Mouse (Mus musculus): ENCODE data around the gene Spata17.
"Not testable (repeated sequence)": the region's sequence is repeated elsewhere in the genome, so short reads cannot be mapped to it uniquely, and the experiment has no call there.

The Spata17 gene

GRCm38 (mm10) chr1:187175991-187176390 lies 39.3 kb downstream of the Spata17 start:
- no peak for DNase-seq (ENCODE audit: low spot score)

DNA sequence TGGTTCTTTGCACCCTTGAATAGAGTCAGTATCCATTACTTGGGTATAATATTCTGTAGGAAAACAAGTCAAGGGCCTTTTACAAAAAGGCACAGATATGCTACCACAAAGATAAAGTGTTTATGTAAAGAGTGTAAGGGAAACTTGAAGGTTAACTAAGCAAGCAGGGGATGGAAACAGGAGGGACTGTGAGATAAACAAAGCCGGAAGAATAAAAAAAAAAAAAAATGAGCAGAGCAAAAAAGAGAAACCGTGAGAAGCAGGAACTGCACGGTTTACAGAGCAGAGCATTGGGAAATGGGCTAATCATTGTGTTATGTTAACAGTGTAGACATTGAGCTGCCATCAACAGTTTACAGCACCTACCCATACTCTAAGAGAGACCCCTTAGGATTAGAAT lies 44.9 kb downstream of the Spata17 start:
- no peak for DNase-seq (ENCODE audit: low spot score)

- DNase-seq (ENCODE audit: low spot score): no peak
These were observed 45.6 kb downstream of the Spata17 start for GRCm38 (mm10) chr1:187169646-187170045.

GRCm38 (mm10) chr1:187163571-187163970 lies 51.7 kb downstream of the Spata17 start:
- DNase-seq (ENCODE audit: low spot score): no peak

GRCm38 (mm10) chr1:187155658-187156057 lies 59.6 kb downstream of the Spata17 start:
- DNase-seq (ENCODE audit: low spot score): no peak

DNA sequence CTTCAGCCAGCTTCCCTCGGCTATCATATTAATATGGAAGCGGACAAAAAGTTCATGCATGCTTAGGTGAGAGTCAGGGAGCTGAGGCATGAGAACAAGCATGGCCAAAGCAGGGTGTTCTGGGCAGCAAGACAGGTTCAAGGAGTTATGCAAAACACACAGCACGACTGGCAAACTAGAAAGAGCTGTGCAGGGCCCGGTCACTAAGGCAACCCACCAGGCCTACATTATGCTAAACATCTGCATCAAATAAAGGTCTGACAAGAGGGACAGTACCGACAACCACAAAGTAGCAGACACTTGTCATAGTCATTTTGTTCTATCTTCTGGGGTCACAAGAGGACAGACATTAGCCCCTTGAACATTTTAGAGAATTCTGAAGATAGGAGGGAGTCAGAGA lies 61.6 kb downstream of the Spata17 start:
- DNase-seq (ENCODE audit: low spot score): no peak

GRCm38 (mm10) chr1:187152571-187152970 lies 62.7 kb downstream of the Spata17 start:
- no peak for DNase-seq (ENCODE audit: low spot score)

GRCm38 (mm10) chr1:187142984-187143383 lies 72.3 kb downstream of the Spata17 start:
- DNase-seq (ENCODE audit: low spot score): no peak

- no peak for DNase-seq (ENCODE audit: low spot score)
These were observed 77.8 kb downstream of the Spata17 start for GRCm38 (mm10) chr1:187137426-187137825.

- DNase-seq (ENCODE audit: low spot score): no peak
These were observed 79.4 kb downstream of the Spata17 start for GRCm38 (mm10) chr1:187135887-187136286.

DNA sequence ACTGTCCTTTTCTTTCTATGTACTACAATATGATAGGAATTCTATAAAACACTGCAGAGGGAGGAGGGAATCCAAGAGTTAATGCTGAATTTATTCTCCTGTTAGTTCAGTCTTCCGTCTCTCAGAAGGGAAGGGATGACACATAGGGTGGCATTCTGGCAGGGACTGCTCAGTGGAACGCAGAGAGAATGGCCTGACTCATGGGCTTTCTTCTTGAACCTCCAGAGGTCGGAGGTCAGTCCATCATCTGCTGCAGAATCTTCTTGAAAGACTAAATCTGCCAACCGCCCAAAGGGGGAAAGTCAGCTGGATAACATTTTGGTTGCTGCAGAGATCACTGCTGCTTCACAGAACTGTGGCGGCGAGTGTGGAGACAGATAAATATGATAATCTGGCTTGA lies 81.4 kb downstream of the Spata17 start:
- no peak for DNase-seq (ENCODE audit: low spot score)

DNA sequence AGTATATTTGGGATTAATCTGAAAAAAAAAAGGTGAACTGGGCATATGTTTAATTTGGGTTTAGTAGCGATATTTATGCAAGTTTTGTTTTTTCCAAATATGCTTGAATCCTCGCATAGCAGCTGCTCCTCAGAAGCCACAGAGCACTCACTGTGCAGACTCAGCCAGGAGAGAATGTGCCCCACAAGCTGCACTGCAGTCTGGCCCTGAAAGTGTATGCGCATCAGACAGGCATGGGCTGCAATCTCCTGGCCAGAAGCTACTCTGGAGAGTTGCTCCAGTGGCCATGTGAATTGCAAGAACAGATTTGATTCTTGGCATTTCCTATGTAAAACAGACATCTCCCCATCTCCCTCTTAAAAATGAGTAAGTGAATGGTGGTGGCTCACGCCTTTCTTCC lies 82.9 kb downstream of the Spata17 start:
- DNase-seq (ENCODE audit: low spot score): no peak

GRCm38 (mm10) chr1:187127548-187127947 lies 87.7 kb downstream of the Spata17 start:
- not testable (repeated sequence) for DNase-seq (ENCODE audit: low spot score)

GRCm38 (mm10) chr1:187125733-187126132 lies 89.5 kb downstream of the Spata17 start:
- no peak for DNase-seq (ENCODE audit: low spot score)

- DNase-seq (ENCODE audit: low spot score): no peak
These were observed 90.3 kb downstream of the Spata17 start for GRCm38 (mm10) chr1:187124967-187125366.

- DNase-seq (ENCODE audit: low spot score): no peak
These were observed 96.0 kb downstream of the Spata17 start for GRCm38 (mm10) chr1:187119300-187119699.

DNA sequence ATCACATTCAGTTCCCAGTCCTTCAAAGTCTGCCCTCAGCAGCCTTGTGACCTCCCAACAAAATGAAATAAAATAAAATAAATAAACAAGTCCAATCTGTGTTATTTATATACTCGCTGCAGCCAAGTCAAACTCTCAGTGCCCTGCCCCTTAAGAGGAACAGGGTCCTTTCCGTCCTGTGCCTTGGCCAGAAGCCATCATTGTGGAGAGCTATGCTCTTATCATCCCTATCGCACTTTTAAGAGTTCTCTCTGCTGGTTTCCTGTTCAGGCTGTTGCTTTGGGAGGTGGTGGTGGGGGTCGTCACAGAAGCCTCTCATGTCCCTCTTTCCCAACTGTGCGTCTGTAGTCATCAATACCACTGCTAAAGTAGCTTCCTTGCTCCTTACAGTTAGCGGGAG lies 97.2 kb downstream of the Spata17 start:
- no peak for DNase-seq (ENCODE audit: low spot score)

DNA sequence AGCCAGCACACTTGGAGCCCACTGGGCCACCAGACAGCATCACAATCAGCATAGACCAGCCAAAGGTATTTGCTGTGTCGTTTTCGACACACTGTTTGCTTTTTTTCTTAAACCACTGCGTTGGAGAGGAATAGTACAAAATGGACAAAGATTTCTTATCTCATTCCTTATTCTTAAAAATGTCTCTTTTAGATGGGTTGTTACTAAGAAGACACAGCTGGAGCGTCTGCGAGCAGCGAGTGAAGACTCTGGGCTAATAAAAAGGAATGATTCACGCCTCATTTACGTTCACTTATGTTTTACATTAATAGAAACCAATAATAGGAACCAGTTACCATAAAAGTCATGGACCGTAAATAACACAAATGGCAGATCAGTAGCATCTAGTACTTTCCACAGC lies 101.5 kb downstream of the Spata17 start:
- no peak for DNase-seq (ENCODE audit: low spot score)

- no peak for DNase-seq (ENCODE audit: low spot score)
These were observed 113.1 kb downstream of the Spata17 start for GRCm38 (mm10) chr1:187102130-187102529.

DNA sequence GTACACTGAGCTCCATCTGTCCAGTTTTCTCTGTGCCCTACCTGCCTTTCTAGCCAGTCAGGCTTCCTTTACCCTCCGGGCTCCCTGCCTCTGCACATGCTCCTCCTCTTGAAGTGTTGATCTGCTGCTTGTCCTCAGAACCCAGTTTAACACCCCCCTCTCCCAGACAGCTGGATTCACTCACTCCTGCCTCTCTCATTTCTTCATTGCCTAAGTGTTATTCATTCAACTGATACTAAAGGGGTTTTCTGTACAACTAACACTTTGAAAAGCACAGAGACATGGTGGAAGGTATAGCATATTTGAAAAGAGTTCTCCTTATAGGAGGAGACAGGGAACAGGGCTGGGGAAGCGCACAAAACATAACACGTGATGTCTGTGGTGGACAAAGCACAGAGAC lies 114.1 kb downstream of the Spata17 start:
- no peak for DNase-seq (ENCODE audit: low spot score)

GRCm38 (mm10) chr1:187100624-187101023 lies 114.6 kb downstream of the Spata17 start:
- no peak for DNase-seq (ENCODE audit: low spot score)

DNA sequence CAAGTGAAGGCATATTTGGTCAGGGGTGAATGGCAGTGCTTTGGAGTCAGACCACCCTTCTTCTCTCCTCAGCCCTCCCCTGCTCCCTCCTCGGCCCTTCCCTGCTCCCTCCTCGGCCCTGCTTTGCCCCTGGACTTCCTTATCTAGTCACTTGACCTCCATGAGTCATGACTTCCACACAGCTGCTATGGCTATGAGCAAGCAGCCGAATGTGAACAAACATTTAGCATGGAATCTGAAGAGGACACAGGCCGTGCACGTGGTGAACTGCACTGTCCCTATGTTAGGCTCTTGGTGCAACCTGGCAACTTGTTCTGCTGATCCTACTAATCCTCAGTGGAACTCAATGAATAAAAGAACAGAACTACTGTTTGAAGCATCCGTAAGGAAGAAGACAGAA lies 117.0 kb downstream of the Spata17 start:
- DNase-seq (ENCODE audit: low spot score): no peak

DNA sequence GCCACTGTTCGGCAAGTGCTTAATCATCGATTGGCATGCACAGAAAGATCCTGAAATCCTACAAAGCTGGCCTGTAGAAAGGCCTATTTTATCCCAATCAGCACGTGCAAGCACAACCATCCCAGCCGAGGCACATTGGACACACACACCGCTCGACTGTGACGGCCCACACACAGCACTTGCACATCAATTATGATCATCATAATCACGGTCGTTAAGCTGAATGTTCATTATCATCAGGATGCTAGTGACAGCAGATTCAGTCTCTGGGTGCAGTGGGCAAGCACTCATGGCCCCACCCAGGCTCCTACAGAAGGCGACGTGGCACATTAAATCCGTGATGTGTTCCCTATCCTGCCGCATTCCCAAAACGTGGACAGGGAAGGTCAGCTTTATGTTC lies 122.7 kb downstream of the Spata17 start:
- no peak for DNase-seq (ENCODE audit: low spot score)

GRCm38 (mm10) chr1:187088660-187089395 lies 126.4 kb downstream of the Spata17 start:
- no peak for DNase-seq (ENCODE audit: low spot score)

All from T-cell, adult 2 months (primary cell).